Mouse (Mus musculus) neural tube, embryonic 11.5 days (tissue): Measurements from ENCODE around the gene Atp2c2. TPM values are rescaled to one million over a fixed set of nuclear protein-coding genes. Genes with fewer than 3 reads are reported as not detected.

Experiments
- ATAC-seq: fragments of 200-750 bp; cut with Nextera tagmentation; 2 replicates; pipeline ENCODE4 v1.8.0; 2017; ENCODE audit warnings: moderate number of reproducible peaks, mild to moderate bottlenecking, moderate TSS enrichment, moderate library complexity; ENCODE audit not compliant: insufficient read depth, low FRiP score, low TSS enrichment
- DNase-seq: peaks from one replicate; pipeline ENCODE4 v3.0.0-alpha.2; 2015; ENCODE audit warnings: low spot score
- H3K27ac ChIP-seq: fragments of 300-500 bp; sonication (generic); 2 replicates; pipeline ENCODE4 v1.5.1; 2014; ENCODE audit warnings: low read depth, mild to moderate bottlenecking, low read length
- H3K27me3 ChIP-seq: fragments of 300-500 bp; sonication (generic); 2 replicates; pipeline ENCODE4 v1.6.1; 2014; ENCODE audit warnings: mild to moderate bottlenecking, low read length, mixed read lengths; ENCODE audit not compliant: control insufficient read depth, insufficient read depth
- H3K36me3 ChIP-seq: fragments of 300-500 bp; sonication (generic); 2 replicates; pipeline ENCODE4 v1.6.1; 2014; ENCODE audit warnings: mild to moderate bottlenecking, low read length, moderate library complexity, mixed read lengths; ENCODE audit not compliant: control insufficient read depth, insufficient read depth
- H3K4me1 ChIP-seq: fragments of 300-500 bp; sonication (generic); 2 replicates; pipeline ENCODE4 v1.6.1; 2014; ENCODE audit warnings: low read length, mixed read lengths; ENCODE audit not compliant: control insufficient read depth, insufficient read depth
- H3K4me2 ChIP-seq: fragments of 300-500 bp; sonication (generic); 2 replicates; pipeline ENCODE4 v1.6.1; 2014; ENCODE audit warnings: low read depth, mild to moderate bottlenecking, moderate library complexity
- H3K4me3 ChIP-seq: fragments of 300-500 bp; sonication (generic); 2 replicates; pipeline ENCODE4 v1.5.1; 2014; ENCODE audit warnings: low read depth, low read length
- H3K9ac ChIP-seq: fragments of 300-500 bp; sonication (generic); 2 replicates; pipeline ENCODE4 v1.6.1; 2014; ENCODE audit warnings: mild to moderate bottlenecking, low read length
- H3K9me3 ChIP-seq: fragments of 300-500 bp; sonication (generic); 2 replicates; pipeline ENCODE4 v1.6.1; 2016; ENCODE audit warnings: low read length; ENCODE audit not compliant: control insufficient read depth
- WGBS: fragments of 180-500 bp; shearing (Covaris S2); extraction: QIAGEN DNeasy Blood & Tissue Kit; methylation state at CpG from one replicate; pipeline ENCODE4 v1.1.7; 2014; 5-methylcytosine and 5-hydroxymethylcytosine counted together
- polyA plus RNA-seq: library from polyadenylated mRNA; unstranded; fragments of >200 nt; fragmentation: Nextera tagmentation; extraction: Ambion mirVana; gene quantifications from 2 replicates; pipeline ENCODE4 v1.2.1, GENCODE M21; 2014

The Atp2c2 gene
- polyA plus RNA-seq, 1 experiment from 2014 or later, result 1.0 TPM

DNA sequence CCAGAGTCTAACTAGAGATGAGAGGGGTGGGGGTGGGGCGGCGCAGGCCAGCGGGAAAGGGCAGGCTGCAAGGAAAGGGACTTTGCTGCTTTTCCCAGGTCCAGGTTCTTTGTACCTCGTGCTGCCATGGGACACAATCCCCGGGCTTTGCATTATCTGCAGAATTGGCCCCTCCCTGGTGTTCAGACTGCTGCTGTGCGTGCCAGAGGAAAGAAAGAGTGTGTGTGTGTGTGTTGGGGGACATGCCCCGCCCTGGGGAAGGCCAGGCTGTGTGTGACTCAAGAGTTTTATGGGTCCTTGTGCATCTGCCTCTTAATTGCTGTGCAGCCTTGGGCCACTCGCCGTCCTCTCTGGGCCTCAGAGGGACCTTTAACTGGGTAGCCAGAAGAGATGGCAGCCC is 31.4 kb upstream of the Atp2c2 start:
- Histone ChIP-seq H3K9me3 (no peaks in the 10 kb centered on the region), H3K9ac (no peak overlapping the region), H3K27me3 (no peaks in the 10 kb centered on the region), H3K4me3 (no peak overlapping the region), H3K27ac (no peak overlapping the region), H3K36me3 (no peaks in the 10 kb centered on the region), H3K4me2 (no peak overlapping the region), H3K4me1 (no peaks in the 10 kb centered on the region)
- DNase-seq (no peak), ATAC-seq (no peak)
- WGBS, result 62% methylated on average over 9 of the region's 9 CpGs

GRCm38 (mm10) chr8:119669284-119669683 is 30.5 kb upstream of the Atp2c2 start:
- WGBS, result 67% methylated on average over 12 of the region's 12 CpGs
- ATAC-seq (no peak), DNase-seq (no peak)
- H3K9me3 ChIP-seq, result no peaks in the 10 kb centered on the region
- H3K4me2 ChIP-seq, result no peak overlapping the region
- H3K4me1 ChIP-seq, result no peaks in the 10 kb centered on the region
- no peak overlapping the region for H3K9ac ChIP-seq
- H3K27me3 ChIP-seq, result no peaks in the 10 kb centered on the region
- H3K36me3 ChIP-seq, result no peaks in the 10 kb centered on the region
- no peak overlapping the region for H3K27ac ChIP-seq
- no peak overlapping the region for H3K4me3 ChIP-seq

- H3K36me3 ChIP-seq, result no peaks in the 10 kb centered on the region
- no peak for ATAC-seq
- H3K27ac ChIP-seq, result no peak overlapping the region
- H3K4me2 ChIP-seq, result no peak overlapping the region
- no peaks in the 10 kb centered on the region for H3K4me1 ChIP-seq
- H3K27me3 ChIP-seq, result no peaks in the 10 kb centered on the region
- no peak overlapping the region for H3K4me3 ChIP-seq
- H3K9me3 ChIP-seq, result no peaks in the 10 kb centered on the region
- no peak overlapping the region for H3K9ac ChIP-seq
- DNase-seq, result no peak
- 71% methylated on average over 16 of the region's 16 CpGs for WGBS
Observed at GRCm38 (mm10) chr8:119670419-119671091, 29.3 kb upstream of the Atp2c2 start.

DNA sequence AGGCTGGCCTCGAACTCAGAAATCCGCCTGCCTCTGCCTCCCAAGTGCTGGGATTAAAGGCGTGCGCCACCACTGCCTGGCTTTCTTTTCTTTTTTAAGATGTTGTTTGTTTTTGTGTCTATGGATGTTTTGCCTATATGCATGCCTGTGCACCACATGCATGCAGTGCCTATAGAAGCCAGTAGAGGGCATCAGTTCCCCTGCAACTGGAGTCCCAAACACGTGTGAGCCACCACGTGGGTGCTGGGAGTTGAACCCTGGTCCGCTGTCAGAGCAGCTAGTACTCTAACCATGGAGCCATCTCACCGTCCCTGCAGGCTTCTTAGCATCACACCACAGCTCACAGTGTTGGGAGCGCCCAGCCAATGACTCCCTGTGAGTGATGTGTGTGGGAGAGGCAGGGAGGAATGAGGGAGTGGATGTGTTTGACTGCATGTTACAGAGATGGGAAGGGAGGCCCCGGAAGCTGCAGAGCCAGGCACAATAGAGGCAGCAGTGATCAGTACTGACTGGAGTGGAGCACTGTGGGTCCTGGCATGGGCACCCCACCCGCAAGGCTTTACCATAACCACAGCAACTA is 25.7 kb upstream of the Atp2c2 start:
- Histone ChIP-seq H3K9ac (no peak overlapping the region), H3K27me3 (no peaks in the 10 kb centered on the region), H3K4me3 (no peak overlapping the region), H3K27ac (no peak overlapping the region), H3K9me3 (no peaks in the 10 kb centered on the region), H3K4me1 (no peaks in the 10 kb centered on the region), H3K36me3 (no peaks in the 10 kb centered on the region), H3K4me2 (no peak overlapping the region)
- 78% methylated on average over 10 of the region's 11 CpGs for WGBS
- DNase-seq, result no peak
- no peak for ATAC-seq

GRCm38 (mm10) chr8:119675457-119675856 is 24.4 kb upstream of the Atp2c2 start:
- H3K9ac ChIP-seq, result no peak overlapping the region
- H3K36me3 ChIP-seq, result no peaks in the 10 kb centered on the region
- H3K27ac ChIP-seq, result no peak overlapping the region
- no peaks in the 10 kb centered on the region for H3K9me3 ChIP-seq
- H3K4me1 ChIP-seq, result no peaks in the 10 kb centered on the region
- no peak overlapping the region for H3K4me2 ChIP-seq
- 78% methylated on average over 5 of the region's 5 CpGs for WGBS
- no peak overlapping the region for H3K4me3 ChIP-seq
- ATAC-seq (no peak), DNase-seq (no peak)
- H3K27me3 ChIP-seq, result no peaks in the 10 kb centered on the region

GRCm38 (mm10) chr8:119676389-119676788 is 23.4 kb upstream of the Atp2c2 start:
- no peak overlapping the region for H3K4me3 ChIP-seq
- no peak overlapping the region for H3K4me2 ChIP-seq
- no peaks in the 10 kb centered on the region for H3K36me3 ChIP-seq
- no peak overlapping the region for H3K9ac ChIP-seq
- ATAC-seq (peak; percentile 41; the same call in 1 of the 2 replicates), DNase-seq (peak; percentile 94)
- WGBS, result 17% methylated on average over 8 of the region's 8 CpGs
- no peaks in the 10 kb centered on the region for H3K4me1 ChIP-seq
- no peaks in the 10 kb centered on the region for H3K27me3 ChIP-seq
- no peak overlapping the region for H3K27ac ChIP-seq
- no peaks in the 10 kb centered on the region for H3K9me3 ChIP-seq

DNA sequence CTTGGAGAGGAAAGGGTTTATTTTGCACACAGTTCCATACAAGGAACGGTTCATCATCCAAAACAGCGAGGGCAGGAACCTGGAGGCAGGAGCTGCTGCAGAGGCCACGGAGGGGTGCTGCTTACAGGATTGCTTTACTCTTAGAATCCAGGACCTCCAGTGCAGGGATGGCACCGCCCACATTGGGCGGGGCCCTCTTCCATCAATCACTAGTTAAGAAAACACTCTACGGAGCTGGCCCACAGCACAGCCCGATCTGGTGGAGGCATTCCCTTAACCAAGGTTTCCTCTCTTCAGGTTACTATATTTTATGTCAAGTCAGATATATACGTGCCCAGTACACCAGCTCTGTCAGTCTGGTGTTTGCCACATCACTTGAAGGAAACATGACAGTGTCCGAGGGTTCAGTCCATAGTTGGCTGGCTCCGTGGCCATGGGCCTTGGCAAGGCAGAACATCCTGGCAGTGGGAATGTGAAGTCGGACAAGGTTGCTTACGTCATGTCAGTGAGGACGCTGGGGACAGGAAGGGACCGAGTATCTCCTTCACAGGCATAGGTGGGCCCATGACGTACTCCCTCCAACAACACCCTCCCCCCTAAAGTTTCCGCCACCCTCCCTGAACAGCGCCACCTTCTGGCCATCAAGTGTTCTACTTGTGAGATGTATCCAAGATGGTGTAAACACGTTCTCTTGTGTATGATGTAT is 21.5 kb upstream of the Atp2c2 start:
- Histone ChIP-seq H3K27ac (no peak overlapping the region), H3K27me3 (no peaks in the 10 kb centered on the region), H3K4me1 (no peaks in the 10 kb centered on the region), H3K36me3 (no peaks in the 10 kb centered on the region), H3K4me2 (peak overlapping the region; percentile 35), H3K9me3 (no peaks in the 10 kb centered on the region), H3K9ac (no peak overlapping the region), H3K4me3 (no peak overlapping the region)
- DNase-seq, result peak; percentile 73
- ATAC-seq, result peak; percentile 41; the same call in 1 of the 2 replicates
- 10% methylated on average over 18 of the region's 18 CpGs for WGBS

- WGBS, result 64% methylated on average over 14 of the region's 14 CpGs
Observed at GRCm38 (mm10) chr8:119679184-119679583, 20.6 kb upstream of the Atp2c2 start.

DNA sequence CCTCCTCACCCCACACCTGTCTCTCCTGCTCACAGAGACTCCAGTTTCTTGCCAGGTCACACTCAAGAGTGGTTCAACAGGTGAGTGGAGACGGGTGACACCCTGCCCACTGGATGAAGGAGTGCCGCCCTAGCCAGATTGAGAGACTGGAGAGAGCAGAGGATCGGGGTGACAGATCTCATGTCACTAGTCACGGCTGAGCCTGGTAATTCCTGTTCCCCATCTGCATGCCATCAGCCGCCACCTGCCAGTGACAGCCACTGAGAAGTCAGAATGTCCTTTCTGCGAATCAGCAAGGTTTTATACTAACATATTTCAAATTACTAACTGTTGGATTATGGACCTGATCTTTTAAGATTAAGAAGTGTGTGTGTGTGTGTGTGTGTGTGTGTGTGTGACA is 9.2 kb upstream of the Atp2c2 start:
- ATAC-seq, result no peak

More at GRCm38 (mm10) chr8:119679184-119679583, 20.6 kb upstream of the Atp2c2 start:
- DNase-seq (no peak), ATAC-seq (no peak)
- Histone ChIP-seq H3K4me1 (no peaks in the 10 kb centered on the region), H3K27ac (no peak overlapping the region), H3K9ac (no peak overlapping the region), H3K9me3 (no peaks in the 10 kb centered on the region), H3K36me3 (no peaks in the 10 kb centered on the region), H3K4me3 (no peak overlapping the region), H3K27me3 (no peaks in the 10 kb centered on the region), H3K4me2 (no peak overlapping the region)

More for the DNA sequence above, 9.2 kb upstream of the Atp2c2 start:
- H3K27me3 ChIP-seq, result no peaks in the 10 kb centered on the region
- 81% methylated on average over 6 of the region's 6 CpGs for WGBS
- H3K27ac ChIP-seq, result no peak overlapping the region
- H3K9me3 ChIP-seq, result no peaks in the 10 kb centered on the region
- H3K4me2 ChIP-seq, result no peak overlapping the region
- H3K9ac ChIP-seq, result no peak overlapping the region
- no peak for DNase-seq
- H3K4me3 ChIP-seq, result no peak overlapping the region
- H3K4me1 ChIP-seq, result no peaks in the 10 kb centered on the region
- H3K36me3 ChIP-seq, result no peaks in the 10 kb centered on the region
